Mouse (Mus musculus) stomach, embryonic 14.5 days (tissue): ENCODE data around the gene Olfr285. TPM values are rescaled to one million over a fixed set of nuclear protein-coding genes. Genes with fewer than 3 reads are reported as not detected.

Source experiments
- polyA plus RNA-seq: library from polyadenylated mRNA; unstranded; fragments of >200 nt; fragmentation: Nextera tagmentation; extraction: Ambion mirVana; gene quantifications from 2 replicates; pipeline ENCODE4 v1.2.1, GENCODE M21; 2014

Gene Olfr285
- polyA plus RNA-seq, 1 experiment from 2014 or later: not detected

Other genes with a start within 250 kb of the Olfr285 start
- 29.6 and 33.7 TPM in 2 replicates for gene Pfkm, start 224.8 kb downstream of the Olfr285 start, polyA plus RNA-seq
- 35.5 and 35.8 TPM in 2 replicates for gene Senp1, start 223.6 kb downstream of the Olfr285 start, polyA plus RNA-seq
- gene Asb8, start 151.7 kb downstream of the Olfr285 start, polyA plus RNA-seq: 47.6 and 51.7 TPM in 2 replicates
- 1.8 and 2.4 TPM in 2 replicates for gene Ccdc184, start 150.2 kb downstream of the Olfr285 start, polyA plus RNA-seq
- gene Olfr288, start 121.8 kb downstream of the Olfr285 start, polyA plus RNA-seq: not detected in 2 replicates
- not detected in 2 replicates for gene Gm44579, start 96.4 kb downstream of the Olfr285 start, polyA plus RNA-seq
- gene Olfr287, start 96.3 kb downstream of the Olfr285 start, polyA plus RNA-seq: not detected in 2 replicates
- gene Olfr286, start 82.9 kb downstream of the Olfr285 start, polyA plus RNA-seq: not detected in 2 replicates
- not detected in 2 replicates for gene H1fnt, start 60.1 kb downstream of the Olfr285 start, polyA plus RNA-seq
- 0.74 and 0.87 TPM in 2 replicates for gene Zfp641, start 21.2 kb downstream of the Olfr285 start, polyA plus RNA-seq
- gene Olfr284, start 23.6 kb upstream of the Olfr285 start, polyA plus RNA-seq: not detected in 2 replicates
- gene Olfr283, start 63.6 kb upstream of the Olfr285 start, polyA plus RNA-seq: not detected in 2 replicates
- gene Olfr282, start 113.9 kb upstream of the Olfr285 start, polyA plus RNA-seq: not detected in 2 replicates
- gene Olfr281, start 135.2 kb upstream of the Olfr285 start, polyA plus RNA-seq: not detected in 2 replicates
- not detected in 2 replicates for gene OR5BS1P, start 152.5 kb upstream of the Olfr285 start, polyA plus RNA-seq
- gene Lalba, start 165.4 kb upstream of the Olfr285 start, polyA plus RNA-seq: not detected in 2 replicates
- gene Olfr279, start 175.0 kb upstream of the Olfr285 start, polyA plus RNA-seq: not detected in 2 replicates
- gene Kansl2, start 216.9 kb upstream of the Olfr285 start, polyA plus RNA-seq: 90.6 and 92.2 TPM in 2 replicates